12 mouse cellular contexts compared by ENCODE assay signal in the genomic region with DNA sequence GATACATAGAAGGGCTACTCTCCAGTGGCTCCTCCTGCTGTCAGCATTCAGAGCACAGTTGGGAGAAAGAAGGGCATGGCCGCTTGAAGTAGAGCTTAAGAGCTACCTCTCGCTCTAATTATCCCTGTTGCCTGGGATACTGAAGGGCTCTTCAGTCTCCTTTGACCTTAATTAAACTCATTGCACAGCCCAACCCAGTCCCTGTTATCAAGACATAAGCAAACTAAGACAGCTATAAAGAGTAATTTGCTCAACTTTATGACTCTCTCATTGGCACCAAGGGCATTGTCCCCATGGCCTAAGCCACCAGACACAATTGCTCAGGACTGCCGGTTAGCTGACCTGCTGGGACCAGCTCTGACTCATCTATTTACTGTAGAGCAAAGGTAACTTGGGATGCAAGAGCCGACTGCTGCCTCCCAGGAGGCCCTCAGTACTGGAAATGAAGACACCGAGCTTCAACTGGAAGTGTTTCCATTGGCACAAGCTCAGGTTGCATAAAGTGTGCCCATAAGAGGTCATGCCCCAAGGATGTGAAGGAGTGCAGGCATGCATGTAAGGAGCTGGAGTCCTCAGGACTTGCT.
DNase-seq lines count a peak whose midpoint lies in the region; ATAC-seq and TF ChIP-seq lines count a peak whose summit lies in the region.
"Had no signal": no experiment of that assay in that cellular context is flagged by ENCODE, and none has a peak within 500 bp of the region (broad histone marks: within the 10 kb centered on the region; RNA-seq: fewer than 3 reads in every experiment).

No protein-coding gene starts in this region.

- no peaks in the 10 kb centered on the region for H3K36me3 ChIP-seq in intestine, embryonic 14.5 days (ENCODE audit: control insufficient read depth, insufficient read depth, low read length)
- no peaks in the 10 kb centered on the region for H3K36me3 ChIP-seq in liver, embryonic 15.5 days (replicated peaks)
- H3K36me3 ChIP-seq in stomach, embryonic 16.5 days (ENCODE audit: control insufficient read depth, insufficient read depth, low read length) = no peaks in the 10 kb centered on the region
- H3K36me3 ChIP-seq in forebrain, postnatal 0 days (ENCODE audit: insufficient read depth) = no peaks in the 10 kb centered on the region
- H3K36me3 ChIP-seq in forebrain, embryonic 12.5 days (replicated peaks) = no peaks in the 10 kb centered on the region
- H3K36me3 ChIP-seq: embryonic facial prominence, embryonic 13.5 days had no signal

- intact Hi-C loops in left cerebral cortex, adult 2 months (cut with DNase I) = no loop called here

- 57% methylated on average over 5 of the region's 5 CpGs for WGBS in intestine, embryonic 14.5 days
- 64% methylated on average over 5 of the region's 5 CpGs for WGBS in liver, embryonic 15.5 days (ENCODE audit: insufficient replicate concordance)
- WGBS in stomach, embryonic 16.5 days = 76% methylated on average over 5 of the region's 5 CpGs
- WGBS in forebrain, postnatal 0 days = 57% methylated on average over 5 of the region's 5 CpGs
- WGBS in forebrain, embryonic 12.5 days = 70% methylated on average over 5 of the region's 5 CpGs

- H3K4me2 ChIP-seq in intestine, embryonic 14.5 days (ENCODE audit: low read length) = no peak overlapping the region
- no peak overlapping the region for H3K4me2 ChIP-seq in liver, embryonic 15.5 days
- H3K4me2 ChIP-seq in stomach, embryonic 16.5 days (ENCODE audit: low read depth, low read length) = no peak overlapping the region
- no peak overlapping the region for H3K4me2 ChIP-seq in forebrain, postnatal 0 days (ENCODE audit: low read depth)
- no peak overlapping the region for H3K4me2 ChIP-seq in forebrain, embryonic 12.5 days
- H3K4me2 ChIP-seq: embryonic facial prominence, embryonic 13.5 days had no signal

- no peaks in the 10 kb centered on the region for H3K9me3 ChIP-seq in intestine, embryonic 14.5 days (ENCODE audit: control insufficient read depth, low read length)
- no peaks in the 10 kb centered on the region for H3K9me3 ChIP-seq in liver, embryonic 15.5 days (replicated peaks)
- H3K9me3 ChIP-seq in stomach, embryonic 16.5 days (replicated peaks; ENCODE audit: control insufficient read depth, low read length) = no peaks in the 10 kb centered on the region
- no peaks in the 10 kb centered on the region for H3K9me3 ChIP-seq in forebrain, postnatal 0 days (ENCODE audit: low read length)
- H3K9me3 ChIP-seq in forebrain, embryonic 12.5 days = no peaks in the 10 kb centered on the region
- H3K9me3 ChIP-seq: embryonic facial prominence, embryonic 13.5 days had no signal

- peak; percentile 92 for ATAC-seq in intestine, embryonic 14.5 days (replicated peaks; ENCODE audit: low FRiP score, low TSS enrichment, low read depth)
- no peak for ATAC-seq in liver, embryonic 15.5 days (ENCODE audit: insufficient read depth)
- ATAC-seq in stomach, embryonic 16.5 days (ENCODE audit: insufficient read depth, low FRiP score) = peak; percentile 39; the same call in 1 of the 2 replicates
- ATAC-seq in forebrain, postnatal 0 days = no peak
- no peak for ATAC-seq in forebrain, embryonic 12.5 days (ENCODE audit: low FRiP score)

- no peaks in the 10 kb centered on the region for H3K27me3 ChIP-seq in intestine, embryonic 14.5 days (replicated peaks; ENCODE audit: control insufficient read depth, insufficient read depth, low read length)
- no peaks in the 10 kb centered on the region for H3K27me3 ChIP-seq in liver, embryonic 15.5 days
- H3K27me3 ChIP-seq in stomach, embryonic 16.5 days (ENCODE audit: control insufficient read depth, insufficient read depth, low read length) = no peaks in the 10 kb centered on the region
- H3K27me3 ChIP-seq in forebrain, postnatal 0 days (ENCODE audit: insufficient read depth, low read length) = no peaks in the 10 kb centered on the region
- H3K27me3 ChIP-seq in forebrain, embryonic 12.5 days = 0 out of 2 replicates have a peak, but pooled peaks cover 3% of the 10 kb centered on the region
- H3K27me3 ChIP-seq: embryonic facial prominence, embryonic 13.5 days had no signal

- H3K4me3 ChIP-seq in left cerebral cortex, adult 2 months = no peak overlapping the region
- no peak overlapping the region for H3K4me3 ChIP-seq in intestine, embryonic 14.5 days (ENCODE audit: low read depth, low read length)
- no peak overlapping the region for H3K4me3 ChIP-seq in liver, embryonic 15.5 days (replicated peaks)
- H3K4me3 ChIP-seq in stomach, embryonic 16.5 days (replicated peaks; ENCODE audit: low read length) = no peak overlapping the region
- H3K4me3 ChIP-seq in forebrain, postnatal 0 days (ENCODE audit: low read depth, low read length) = no peak overlapping the region
- no peak overlapping the region for H3K4me3 ChIP-seq in forebrain, embryonic 12.5 days (replicated peaks)
- H3K4me3 ChIP-seq: embryonic facial prominence, embryonic 13.5 days had no signal

- no peak for TF ChIP-seq CTCF in left cerebral cortex, adult 2 months (IDR thresholded peaks at IDR 0.05)
- no peak for TF ChIP-seq CTCF in forebrain, postnatal 0 days (IDR thresholded peaks at IDR 0.05; ENCODE audit: low read depth)

- H3K4me1 ChIP-seq in intestine, embryonic 14.5 days (replicated peaks; ENCODE audit: control insufficient read depth, insufficient read depth, low read length) = peaks cover 36% of the 10 kb centered on the region
- peaks cover 31% of the 10 kb centered on the region for H3K4me1 ChIP-seq in liver, embryonic 15.5 days (replicated peaks)
- peaks cover 27% of the 10 kb centered on the region for H3K4me1 ChIP-seq in stomach, embryonic 16.5 days (ENCODE audit: control insufficient read depth, insufficient read depth, low read length)
- H3K4me1 ChIP-seq in forebrain, postnatal 0 days (ENCODE audit: insufficient read depth) = no peaks in the 10 kb centered on the region
- H3K4me1 ChIP-seq in forebrain, embryonic 12.5 days = peaks cover 32% of the 10 kb centered on the region

- peak overlapping the region; percentile 89 for H3K27ac ChIP-seq in left cerebral cortex, adult 2 months
- H3K27ac ChIP-seq in intestine, embryonic 14.5 days (ENCODE audit: low read depth) = no peak overlapping the region
- H3K27ac ChIP-seq in liver, embryonic 15.5 days (replicated peaks) = 0 out of 2 replicates have a peak overlapping the region, but pooled peaks have one; percentile 65
- no peak overlapping the region; the same call in 1 of the 2 replicates for H3K27ac ChIP-seq in stomach, embryonic 16.5 days (ENCODE audit: low read length)
- no peak overlapping the region for H3K27ac ChIP-seq in forebrain, postnatal 0 days (ENCODE audit: low read depth, low read length)
- H3K27ac ChIP-seq in forebrain, embryonic 12.5 days = no peak overlapping the region
- H3K27ac ChIP-seq: embryonic facial prominence, embryonic 13.5 days; macrophage had no signal

- no peak for DNase-seq in left cerebral cortex, adult 2 months (ENCODE audit: extremely low spot score in 1 of 2, low spot score in 2 of 2)
- DNase-seq in left cerebral cortex, adult 8-10 months (ENCODE audit: low spot score in 2 of 2) = no peak
- DNase-seq in intestine, embryonic 14.5 days (ENCODE audit: low spot score) = no peak
- no peak for DNase-seq in forebrain, postnatal 0 days
- no peak for DNase-seq in spleen, postnatal 36 days (ENCODE audit: low spot score in 2 of 2)
- DNase-seq: cerebellum, adult 9-11 months; right cerebral cortex, adult 18-20 months had no signal

- H3K9ac ChIP-seq in intestine, embryonic 14.5 days (ENCODE audit: low read length) = no peak overlapping the region
- H3K9ac ChIP-seq in liver, embryonic 15.5 days = no peak overlapping the region
- H3K9ac ChIP-seq in stomach, embryonic 16.5 days (ENCODE audit: low read length) = no peak overlapping the region
- H3K9ac ChIP-seq in forebrain, postnatal 0 days = no peak overlapping the region
- H3K9ac ChIP-seq in forebrain, embryonic 12.5 days = no peak overlapping the region
- H3K9ac ChIP-seq: embryonic facial prominence, embryonic 13.5 days had no signal

Comparison
In these comparisons a context has a peak if more than half of its experiments do, and no peak if none do; other contexts are left out.
1. H3K27ac ChIP-seq: peak in left cerebral cortex, adult 2 months (single experiment) and liver, embryonic 15.5 days (single experiment); none in intestine, embryonic 14.5 days (single experiment), stomach, embryonic 16.5 days (single experiment), forebrain, postnatal 0 days (single experiment) and forebrain, embryonic 12.5 days (single experiment).
2. ATAC-seq: peak in intestine, embryonic 14.5 days (single experiment) and stomach, embryonic 16.5 days (single experiment); none in liver, embryonic 15.5 days (single experiment), forebrain, postnatal 0 days (single experiment) and forebrain, embryonic 12.5 days (single experiment).